In the genomic region with DNA sequence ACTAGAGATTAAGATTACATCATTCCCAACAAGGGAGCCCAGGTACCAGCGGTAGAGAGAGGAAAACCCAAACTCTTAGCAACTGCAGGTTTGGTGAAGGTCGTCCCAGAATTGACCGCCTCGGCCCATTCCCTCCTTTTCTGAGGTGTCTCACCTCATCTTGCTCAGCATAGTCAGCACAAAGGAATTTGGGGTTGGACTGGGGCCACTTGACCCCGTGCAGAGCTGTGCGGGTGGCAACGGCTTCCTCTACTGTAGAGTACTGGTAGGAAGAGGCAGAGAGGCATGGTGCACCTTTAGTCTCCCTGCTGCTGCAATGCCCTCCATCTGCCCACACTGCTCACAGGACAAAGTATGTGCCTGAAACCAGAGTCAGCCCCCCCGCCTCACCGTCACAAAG, we compare ENCODE assay signal across 21 mouse cellular contexts. TPM values are rescaled to one million over a fixed set of nuclear protein-coding genes. Genes with fewer than 3 reads are reported as not detected.
DNase-seq lines count a peak whose midpoint lies in the region; TF ChIP-seq lines count a peak whose summit lies in the region.
"Had no signal": no experiment of that assay in that cellular context is flagged by ENCODE, and none has a peak within 500 bp of the region (broad histone marks: within the 10 kb centered on the region; RNA-seq: fewer than 3 reads in every experiment).

No protein-coding gene starts in this region.

- no peak overlapping the region for H3K4me3 ChIP-seq in ES-E14 (ENCODE audit: insufficient read depth in 1 of 2, low read depth in 1 of 2, low read length in 2 of 2, poor library complexity in 1 of 2, severe bottlenecking in 1 of 2)
- H3K4me3 ChIP-seq: embryonic facial prominence, embryonic 10.5 days; forebrain, embryonic 13.5 days; gastrocnemius, adult 2 months; heart, embryonic 13.5 days; hindbrain, embryonic 12.5 days had no signal

- in situ Hi-C loops in ES-E14 (cut with MboI; ENCODE audit: low sequenced_read_pairs in 2 of 2, unreplicated experiment in 2 of 2), result loop anchor here in 1 of 2 experiments (25.0 kb wide), 1 partner anchor 582 kb away; no protein-coding TSS in a partner anchor

- H3K4me1 ChIP-seq in ES-E14 (ENCODE audit: control insufficient read depth in 2 of 2, insufficient read depth in 2 of 2, low read length in 2 of 2, poor library complexity in 1 of 2), result peaks cover 0 to 13% of the 10 kb centered on the region in 2 experiments; a peak in 2 of 4 replicates

- DNase-seq in adrenal gland, postnatal 14 days, result peak; percentile 35
- DNase-seq in adrenal gland, adult 8-10 months, result no peak
- peak; percentile 52 for DNase-seq in 3134 (ENCODE audit: extremely low read depth, insufficient read length, low spot score)
- DNase-seq in ES-E14 (ENCODE audit: low read depth, low spot score), result no peak
- peak; percentile 39 for DNase-seq in R1 (ENCODE audit: low read depth, low spot score)
- no peak for DNase-seq in liver
- no peak for DNase-seq in cerebellum, postnatal 25 days
- DNase-seq: cerebellum, adult 11-12 months; cerebellum, adult 9-10 months; cerebellum, postnatal 36 days; forebrain, postnatal 0 days; gastrocnemius, adult 2 months; gastrocnemius, postnatal 25 days; heart, postnatal 36 days; kidney, adult 8-10 months had no signal

- peaks cover 60% of the 10 kb centered on the region for H3K36me3 ChIP-seq in ES-E14 (ENCODE audit: control insufficient read depth, insufficient read depth, low read length, poor library complexity, severe bottlenecking)

- no peak overlapping the region for H3K9ac ChIP-seq in ES-E14 (ENCODE audit: insufficient read depth, low read depth, low read length, poor library complexity, severe bottlenecking)
- H3K9ac ChIP-seq: forebrain, embryonic 13.5 days; forebrain, postnatal 0 days; heart, embryonic 13.5 days; hindbrain, embryonic 12.5 days had no signal

- H3K9me3 ChIP-seq in ES-E14 (ENCODE audit: control insufficient read depth, insufficient read depth, low read depth, low read length), result no peaks in the 10 kb centered on the region
- H3K9me3 ChIP-seq: embryonic facial prominence, embryonic 10.5 days; forebrain, embryonic 13.5 days; heart, embryonic 13.5 days; hindbrain, embryonic 12.5 days had no signal

- H3K27ac ChIP-seq in ES-E14 (ENCODE audit: insufficient read depth, low read depth, low read length, poor library complexity, severe bottlenecking), result peak overlapping the region; percentile 48; the same call in 1 of the 2 replicates
- H3K27ac ChIP-seq: embryonic facial prominence, embryonic 10.5 days; forebrain, embryonic 13.5 days; gastrocnemius, adult 2 months; heart, embryonic 13.5 days; hindbrain, embryonic 12.5 days had no signal

TF ChIP-seq in ES-E14, 5 proteins besides CTCF, POLR2A, EP300 and RAD21:
- TF ChIP-seq CHD2 (IDR thresholded peaks at IDR 0.05; ENCODE audit: low read depth, low read length), result no peak

RNA-seq across cellular contexts. Expression of gene Cdh24, which starts 3.1 kb away (rescaled TPM):
- 1.7 and 2.2 TPM in 2 replicates for total RNA-seq in adrenal gland, postnatal 14 days (2021)
- total RNA-seq in adrenal gland, adult 8-10 months (2022), result 1 to 10 TPM in 2 of 4 experiments, under 1 TPM in 2; 0.46 to 2.0 (median 1.3) TPM
- 3.2 and 6.3 TPM in 2 replicates for total RNA-seq in ES-E14 (2012; rRNA removed)

RNA-seq across cellular contexts. Expression of gene Gm17606, which starts 3.5 kb away (rescaled TPM):
- total RNA-seq in adrenal gland, postnatal 14 days (2021), result not detected in 2 replicates
- not detected for total RNA-seq in adrenal gland, adult 8-10 months (2022)
- total RNA-seq in ES-E14 (2012; rRNA removed), result not detected in 2 replicates
- total RNA-seq: forebrain, postnatal 0 days; gastrocnemius, adult 2 months; gastrocnemius, postnatal 25 days; granulocyte monocyte progenitor cell, adult 5-6 weeks; heart, postnatal 36 days; MEL had no signal

RNA-seq across cellular contexts. Expression of gene Psmb11, which starts 23.1 kb away (rescaled TPM):
- not detected in 2 replicates for total RNA-seq in adrenal gland, postnatal 14 days (2021)
- not detected for total RNA-seq in adrenal gland, adult 8-10 months (2022)
- 0.11 TPM in 1 of 2 replicates, not detected in the other for total RNA-seq in ES-E14 (2012; rRNA removed)
- total RNA-seq: forebrain, postnatal 0 days; gastrocnemius, adult 2 months; gastrocnemius, postnatal 25 days; heart, postnatal 36 days; MEL had no signal

RNA-seq across cellular contexts. Expression of gene Psmb5, which starts 26.5 kb away (rescaled TPM):
- total RNA-seq in adrenal gland, postnatal 14 days (2021), result 248 and 259 TPM in 2 replicates
- 100 to 1,000 TPM; 254 to 479 (median 341) TPM for total RNA-seq in adrenal gland, adult 8-10 months (2022)
- 202 and 317 TPM in 2 replicates for total RNA-seq in ES-E14 (2012; rRNA removed)

RNA-seq across cellular contexts. Expression of gene 4931414P19Rik, which starts 38.5 kb away (rescaled TPM):
- total RNA-seq in adrenal gland, postnatal 14 days (2021), result 5.4 and 6.2 TPM in 2 replicates
- 1 to 10 TPM; 3.6 to 6.2 (median 5.0) TPM for total RNA-seq in adrenal gland, adult 8-10 months (2022)
- 4.8 and 6.4 TPM in 2 replicates for total RNA-seq in ES-E14 (2012; rRNA removed)

Comparison
In these comparisons a context has a peak if more than half of its experiments do, and no peak if none do; other contexts are left out.
1. DNase-seq: peak in adrenal gland, postnatal 14 days (single experiment), 3134 (single experiment) and R1 (single experiment); none in adrenal gland, adult 8-10 months (single experiment), ES-E14 (single experiment), liver (single experiment) and cerebellum, postnatal 25 days (0 of 2).